Mouse (Mus musculus) bone marrow macrophage, adult 2 months (primary cell): Measurements from ENCODE around the gene Ndrg4. TPM values are rescaled to one million over a fixed set of nuclear protein-coding genes. Genes with fewer than 3 reads are reported as not detected.

ENCODE experiments used
- H3K27ac ChIP-seq: 2 replicates; pipeline ENCODE4 v1.5.1; 2012; ENCODE audit warnings: low read depth, low read length; ENCODE audit not compliant: insufficient read depth
- H3K4me1 ChIP-seq: 2 replicates; pipeline ENCODE4 v1.6.1; 2012; ENCODE audit warnings: low read length; ENCODE audit not compliant: control insufficient read depth, insufficient read depth
- H3K4me3 ChIP-seq: 2 replicates; pipeline ENCODE4 v1.5.1; 2012; ENCODE audit warnings: mild to moderate bottlenecking, low read length, moderate library complexity; ENCODE audit not compliant: insufficient read depth
- CTCF ChIP-seq: IDR thresholded peaks from 2 replicates; pipeline ENCODE4 v1.5.1; 2012; ENCODE audit warnings: low read depth, mild to moderate bottlenecking, low read length, moderate library complexity
- POLR2A ChIP-seq: IDR thresholded peaks from 2 replicates; pipeline ENCODE4 v1.6.1; 2012; ENCODE audit warnings: mild to moderate bottlenecking, low read depth, low read length, borderline replicate concordance
- polyA plus RNA-seq: library from polyadenylated mRNA; stranded (reverse); fragments of >200 nt; gene quantifications from 2 replicates; pipeline ENCODE4 v1.2.4, GENCODE M21; 2012; ENCODE audit not compliant: missing spikeins, insufficient read depth, insufficient read length

The Ndrg4 gene
- 0.89 and 1.0 TPM in 2 replicates for polyA plus RNA-seq

GRCm38 (mm10) chr8:95676631-95677030, at the start of gene Ndrg4:
Ndrg4 (plus strand) TSS chr8:95676980.
- Histone ChIP-seq H3K4me3 (peak within 1 kb of the TSS; percentile 57), H3K4me1 (peaks cover 19% of the 10 kb centered on the region), H3K27ac (no peak within 1 kb of the TSS)
- TF ChIP-seq CTCF (no peak), POLR2A (no peak)

- Histone ChIP-seq H3K4me1 (peaks cover 9% of the 10 kb centered on the region), H3K4me3 (no peak overlapping the region), H3K27ac (no peak overlapping the region)
- TF ChIP-seq POLR2A = no peak
- no peak for TF ChIP-seq CTCF
These were observed 43.9 kb upstream of the Ndrg4 start for GRCm38 (mm10) chr8:95632840-95633239.

GRCm38 (mm10) chr8:95633262-95634062, 43.3 kb upstream of the Ndrg4 start, which contains the start of gene Gins3:
Gins3 (plus strand) TSS chr8:95633453.
- TF ChIP-seq CTCF = no peak
- TF ChIP-seq POLR2A = no peak
- Histone ChIP-seq H3K4me3 (peak within 1 kb of the TSS; percentile 73), H3K27ac (no peak within 1 kb of the TSS), H3K4me1 (peaks cover 11% of the 10 kb centered on the region)

GRCm38 (mm10) chr8:95634063-95634340, 42.8 kb upstream of the Ndrg4 start:
- TF ChIP-seq POLR2A (no peak), CTCF (no peak)
- Histone ChIP-seq H3K4me1 (peaks cover 11% of the 10 kb centered on the region), H3K4me3 (peak overlapping the region; percentile 73), H3K27ac (no peak overlapping the region)

GRCm38 (mm10) chr8:95644942-95645341, 31.8 kb upstream of the Ndrg4 start:
- Histone ChIP-seq H3K4me3 (no peak overlapping the region), H3K27ac (no peak overlapping the region), H3K4me1 (no peaks in the 10 kb centered on the region)
- no peak for TF ChIP-seq CTCF
- TF ChIP-seq POLR2A = no peak

- Histone ChIP-seq H3K27ac (no peak overlapping the region), H3K4me1 (no peaks in the 10 kb centered on the region), H3K4me3 (no peak overlapping the region)
- no peak for TF ChIP-seq POLR2A
- no peak for TF ChIP-seq CTCF
These were observed 28.5 kb upstream of the Ndrg4 start for GRCm38 (mm10) chr8:95648251-95648650.

GRCm38 (mm10) chr8:95653351-95653750, 23.4 kb upstream of the Ndrg4 start:
- Histone ChIP-seq H3K27ac (no peak overlapping the region), H3K4me3 (no peak overlapping the region), H3K4me1 (peaks cover 4% of the 10 kb centered on the region; the same call in 1 of the 2 replicates)
- TF ChIP-seq CTCF (no peak), POLR2A (no peak)

GRCm38 (mm10) chr8:95655831-95656230, 20.9 kb upstream of the Ndrg4 start:
- TF ChIP-seq CTCF = no peak
- Histone ChIP-seq H3K27ac (no peak overlapping the region), H3K4me3 (no peak overlapping the region), H3K4me1 (peaks cover 4% of the 10 kb centered on the region; the same call in 1 of the 2 replicates)

- Histone ChIP-seq H3K4me1 (peaks cover 4% of the 10 kb centered on the region; the same call in 1 of the 2 replicates), H3K4me3 (no peak overlapping the region), H3K27ac (no peak overlapping the region)
- TF ChIP-seq POLR2A (no peak), CTCF (no peak)
These were observed 20.3 kb upstream of the Ndrg4 start for GRCm38 (mm10) chr8:95656316-95657002.

- Histone ChIP-seq H3K4me1 (peaks cover 4% of the 10 kb centered on the region; the same call in 1 of the 2 replicates), H3K27ac (no peak overlapping the region), H3K4me3 (no peak overlapping the region)
- TF ChIP-seq POLR2A = no peak
These were observed 19.3 kb upstream of the Ndrg4 start for GRCm38 (mm10) chr8:95657523-95657922.
